Mouse (Mus musculus): ENCODE measurements at regions not wholly inside any gene's neighbourhood (a gene's known extent, or its start where the extent isn't known, plus 50 kb on each side); places are given as distances from the start of the nearest gene placed in this dataset.

DNA sequence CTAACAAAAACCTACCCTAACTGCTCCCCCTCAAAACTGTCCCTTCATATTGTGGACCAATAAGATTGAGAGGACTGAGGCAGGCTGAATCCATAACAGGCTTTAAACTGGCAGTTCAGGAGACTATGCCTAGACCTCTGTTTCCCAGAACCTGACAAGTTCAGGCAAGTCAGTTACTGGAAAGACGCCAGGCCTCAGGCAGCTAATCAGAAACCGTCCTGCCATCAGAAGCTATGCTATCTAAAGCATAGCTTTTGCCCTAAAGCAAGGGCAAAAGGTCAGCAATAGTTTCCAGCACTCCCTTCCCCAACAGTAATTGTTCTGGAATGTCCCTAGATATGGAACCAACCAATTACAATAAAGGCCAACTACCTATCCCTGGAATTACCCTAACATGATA, 273.0 kb downstream of the Bche start:
- Histone ChIP-seq H3K27ac (no peak overlapping the region), H3K9me3 (no peaks in the 10 kb centered on the region)
- ATAC-seq (ENCODE audit: low FRiP score): no peak

GRCm38 (mm10) chr3:73434331-73434730, 273.9 kb downstream of the Bche start:
- Histone ChIP-seq H3K27ac (no peak overlapping the region), H3K4me3 (replicated peaks) (no peak overlapping the region), H3K9ac (no peak overlapping the region), H3K4me1 (no peaks in the 10 kb centered on the region), H3K27me3 (no peaks in the 10 kb centered on the region), H3K36me3 (replicated peaks) (no peaks in the 10 kb centered on the region), H3K4me2 (no peak overlapping the region), H3K9me3 (no peaks in the 10 kb centered on the region)
- ATAC-seq (ENCODE audit: low FRiP score): no peak
- WGBS: 31% methylated on average over 1 of the region's 1 CpGs

More for the DNA sequence above, 273.0 kb downstream of the Bche start:
- 84% methylated on average over 2 of the region's 2 CpGs for WGBS
- Histone ChIP-seq H3K4me2 (no peak overlapping the region), H3K36me3 (replicated peaks) (no peaks in the 10 kb centered on the region), H3K4me3 (replicated peaks) (no peak overlapping the region), H3K9ac (no peak overlapping the region), H3K4me1 (no peaks in the 10 kb centered on the region), H3K27me3 (no peaks in the 10 kb centered on the region)

GRCm38 (mm10) chr3:73409929-73410522, 298.2 kb downstream of the Bche start:
- Histone ChIP-seq H3K9me3 (no peaks in the 10 kb centered on the region), H3K27ac (no peak overlapping the region), H3K4me2 (no peak overlapping the region), H3K27me3 (no peaks in the 10 kb centered on the region), H3K9ac (no peak overlapping the region), H3K36me3 (replicated peaks) (no peaks in the 10 kb centered on the region), H3K4me3 (replicated peaks) (no peak overlapping the region), H3K4me1 (no peaks in the 10 kb centered on the region)
- 73% methylated on average over 4 of the region's 4 CpGs for WGBS
- 0 out of 2 replicates have a peak, but pooled peaks have one; percentile 51 for ATAC-seq (ENCODE audit: low FRiP score)

DNA sequence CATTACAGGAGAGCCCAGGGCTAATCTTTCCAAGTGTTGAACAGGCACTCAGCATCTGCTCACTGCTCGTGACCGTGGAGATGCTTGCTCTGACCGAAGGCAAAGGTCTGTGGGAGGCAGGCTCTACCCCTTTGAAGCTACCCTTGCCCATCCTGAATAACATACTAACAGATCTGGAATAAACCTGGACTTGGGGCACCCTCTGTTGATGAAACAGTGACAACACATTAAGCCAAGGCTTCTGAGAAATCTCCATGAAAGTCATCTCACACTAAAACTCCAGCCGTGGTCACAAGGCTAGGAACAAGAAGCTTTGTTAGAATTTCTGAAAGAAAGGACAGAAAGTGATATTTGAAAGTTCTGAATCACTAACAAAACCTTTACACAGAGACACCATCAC, 306.8 kb downstream of the Bche start:
- WGBS: 87% methylated on average over 4 of the region's 4 CpGs
- Histone ChIP-seq H3K27ac (no peak overlapping the region), H3K4me2 (no peak overlapping the region), H3K27me3 (no peaks in the 10 kb centered on the region), H3K9me3 (no peaks in the 10 kb centered on the region), H3K4me1 (no peaks in the 10 kb centered on the region), H3K9ac (no peak overlapping the region), H3K36me3 (replicated peaks) (no peaks in the 10 kb centered on the region), H3K4me3 (replicated peaks) (no peak overlapping the region)
- no peak for ATAC-seq (ENCODE audit: low FRiP score)

DNA sequence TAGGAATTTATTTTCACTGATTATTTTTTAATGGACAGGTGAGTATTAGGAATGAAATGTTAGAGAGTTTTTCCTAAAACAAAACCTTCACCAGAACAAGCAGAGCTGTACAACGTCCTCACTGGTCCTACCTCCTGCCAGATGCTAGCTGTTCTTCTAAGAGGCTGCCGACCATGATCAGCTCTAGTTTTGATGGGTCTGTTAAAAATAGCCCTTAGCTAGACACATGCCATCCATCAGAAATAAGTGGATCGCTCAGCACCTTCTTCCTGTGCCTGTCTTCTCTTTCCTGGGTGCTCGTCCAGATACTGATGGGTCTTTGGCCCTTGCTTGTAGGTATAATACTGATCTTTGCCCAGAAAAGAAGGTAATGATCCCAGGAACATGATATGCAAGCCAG, 312.4 kb downstream of the Bche start:
- Histone ChIP-seq H3K9me3 (no peaks in the 10 kb centered on the region), H3K9ac (no peak overlapping the region), H3K27ac (no peak overlapping the region), H3K4me3 (replicated peaks) (no peak overlapping the region), H3K36me3 (replicated peaks) (no peaks in the 10 kb centered on the region), H3K4me2 (no peak overlapping the region), H3K27me3 (no peaks in the 10 kb centered on the region), H3K4me1 (no peaks in the 10 kb centered on the region)
- no peak for ATAC-seq (ENCODE audit: low FRiP score)
- 85% methylated on average over 4 of the region's 4 CpGs for WGBS

- 68% methylated on average over 3 of the region's 3 CpGs for WGBS
- no peak for ATAC-seq (ENCODE audit: low FRiP score)
Measured at GRCm38 (mm10) chr3:73389722-73390651, 318.2 kb downstream of the Bche start.

GRCm38 (mm10) chr3:73354861-73355496, 297.4 kb upstream of the Slitrk3 start:
- Histone ChIP-seq H3K27ac (no peak overlapping the region), H3K4me2 (no peak overlapping the region), H3K27me3 (no peaks in the 10 kb centered on the region), H3K4me1 (no peaks in the 10 kb centered on the region), H3K9me3 (no peaks in the 10 kb centered on the region), H3K4me3 (replicated peaks) (no peak overlapping the region), H3K9ac (no peak overlapping the region), H3K36me3 (replicated peaks) (no peaks in the 10 kb centered on the region)
- no peak for ATAC-seq (ENCODE audit: low FRiP score)
- WGBS: 70% methylated on average over 1 of the region's 1 CpGs

More at GRCm38 (mm10) chr3:73389722-73390651, 318.2 kb downstream of the Bche start:
- H3K27me3 ChIP-seq: no peaks in the 10 kb centered on the region
- no peaks in the 10 kb centered on the region for H3K9me3 ChIP-seq
- no peak overlapping the region for H3K9ac ChIP-seq
- H3K4me3 ChIP-seq (replicated peaks): no peak overlapping the region
- H3K4me2 ChIP-seq: no peak overlapping the region
- no peaks in the 10 kb centered on the region for H3K36me3 ChIP-seq (replicated peaks)
- H3K4me1 ChIP-seq: no peaks in the 10 kb centered on the region
- no peak overlapping the region for H3K27ac ChIP-seq

GRCm38 (mm10) chr3:73343199-73343598, 285.6 kb upstream of the Slitrk3 start:
- Histone ChIP-seq H3K4me2 (no peak overlapping the region), H3K27ac (no peak overlapping the region), H3K4me1 (peaks cover 2% of the 10 kb centered on the region; the same call in 1 of the 2 replicates), H3K9ac (no peak overlapping the region), H3K4me3 (replicated peaks) (no peak overlapping the region), H3K27me3 (no peaks in the 10 kb centered on the region), H3K36me3 (replicated peaks) (no peaks in the 10 kb centered on the region), H3K9me3 (no peaks in the 10 kb centered on the region)
- 3% methylated on average over 1 of the region's 1 CpGs for WGBS
- peak; percentile 67; the same call in 1 of the 2 replicates for ATAC-seq (ENCODE audit: low FRiP score)

- Histone ChIP-seq H3K4me1 (peaks cover 2% of the 10 kb centered on the region; the same call in 1 of the 2 replicates), H3K4me3 (replicated peaks) (no peak overlapping the region), H3K9ac (no peak overlapping the region), H3K27me3 (no peaks in the 10 kb centered on the region), H3K9me3 (no peaks in the 10 kb centered on the region), H3K36me3 (replicated peaks) (no peaks in the 10 kb centered on the region), H3K27ac (no peak overlapping the region), H3K4me2 (no peak overlapping the region)
- WGBS: 85% methylated on average over 2 of the region's 2 CpGs
- ATAC-seq (ENCODE audit: low FRiP score): no peak
Measured at GRCm38 (mm10) chr3:73339730-73340129, 282.1 kb upstream of the Slitrk3 start.

DNA sequence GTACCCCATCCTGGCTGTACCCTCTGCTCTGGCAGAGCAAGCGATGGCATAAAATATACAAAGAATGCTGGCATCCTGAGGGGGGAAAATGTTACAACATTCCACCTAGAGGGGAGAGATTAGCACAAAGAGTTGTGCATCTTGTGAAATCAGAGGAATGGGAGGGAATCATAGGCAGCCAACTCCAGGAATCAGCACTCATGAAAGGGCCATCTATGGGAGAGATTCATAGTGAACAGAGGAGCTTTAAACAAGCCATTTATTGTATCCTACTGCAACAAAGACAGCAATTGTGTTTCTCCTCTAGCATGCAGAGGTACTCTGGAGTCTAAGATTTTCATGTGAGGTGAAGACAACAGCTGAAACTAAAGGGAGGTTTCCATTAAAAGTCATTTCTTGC, 265.6 kb upstream of the Slitrk3 start:
- H3K9me3 ChIP-seq: no peaks in the 10 kb centered on the region
- no peaks in the 10 kb centered on the region for H3K4me1 ChIP-seq
- H3K36me3 ChIP-seq (replicated peaks): no peaks in the 10 kb centered on the region
- no peak overlapping the region for H3K27ac ChIP-seq
- no peak overlapping the region for H3K9ac ChIP-seq
- no peak overlapping the region for H3K4me2 ChIP-seq
- no peaks in the 10 kb centered on the region for H3K27me3 ChIP-seq
- H3K4me3 ChIP-seq (replicated peaks): no peak overlapping the region
- no peak for ATAC-seq (ENCODE audit: low FRiP score)
- 76% methylated on average over 1 of the region's 1 CpGs for WGBS

Data from forebrain, embryonic 12.5 days (tissue).